Mouse (Mus musculus): ENCODE data around the gene Ppp1r14a.

Gene Ppp1r14a

GRCm38 (mm10) chr7:29334156-29334555 is 45.0 kb downstream of the Ppp1r14a start:
- no peak for DNase-seq (ENCODE audit: low read depth, low spot score)

GRCm38 (mm10) chr7:29335276-29335675 is 46.2 kb downstream of the Ppp1r14a start:
- DNase-seq (ENCODE audit: low read depth, low spot score): peak; percentile 15

GRCm38 (mm10) chr7:29335841-29336671 is 46.9 kb downstream of the Ppp1r14a start:
- DNase-seq (ENCODE audit: low read depth, low spot score): no peak

- peak; percentile 10 for DNase-seq (ENCODE audit: low read depth, low spot score)
Observed at GRCm38 (mm10) chr7:29336795-29337319, 47.7 kb downstream of the Ppp1r14a start.

GRCm38 (mm10) chr7:29337766-29338165 is 48.7 kb downstream of the Ppp1r14a start:
- DNase-seq (ENCODE audit: low read depth, low spot score): no peak

- no peak for DNase-seq (ENCODE audit: low read depth, low spot score)
Observed at GRCm38 (mm10) chr7:29338351-29338919, 49.3 kb downstream of the Ppp1r14a start.

- DNase-seq (ENCODE audit: low read depth, low spot score): no peak
Observed at GRCm38 (mm10) chr7:29338984-29339679, 50.0 kb downstream of the Ppp1r14a start.

- no peak for DNase-seq (ENCODE audit: low read depth, low spot score)
Observed at GRCm38 (mm10) chr7:29340247-29340646, 51.1 kb downstream of the Ppp1r14a start.

GRCm38 (mm10) chr7:29340838-29341237 is 51.7 kb downstream of the Ppp1r14a start:
- DNase-seq (ENCODE audit: low read depth, low spot score): no peak

- DNase-seq (ENCODE audit: low read depth, low spot score): no peak
Observed at GRCm38 (mm10) chr7:29341722-29342121, 52.6 kb downstream of the Ppp1r14a start.

- no peak for DNase-seq (ENCODE audit: low read depth, low spot score)
Observed at GRCm38 (mm10) chr7:29342489-29343092, 53.5 kb downstream of the Ppp1r14a start.
